Mouse (Mus musculus): ENCODE measurements around the gene Patj.

Gene Patj

GRCm38 (mm10) chr4:98727295-98727958 lies 331.8 kb downstream of the Patj start:
- 21% methylated on average over 21 of the region's 21 CpGs for WGBS

GRCm38 (mm10) chr4:98727959-98728347 lies 332.4 kb downstream of the Patj start:
- 8% methylated on average over 10 of the region's 10 CpGs for WGBS

- 80% methylated on average over 7 of the region's 7 CpGs for WGBS
Observed at GRCm38 (mm10) chr4:98728716-98729115, 333.1 kb downstream of the Patj start.

GRCm38 (mm10) chr4:98733660-98734059 lies 338.1 kb downstream of the Patj start:
- 84% methylated on average over 16 of the region's 16 CpGs for WGBS

- WGBS = 32% methylated on average over 2 of the region's 2 CpGs
Observed at GRCm38 (mm10) chr4:98739753-98740152, 344.2 kb downstream of the Patj start.

- 62% methylated on average over 3 of the region's 3 CpGs for WGBS
Observed at GRCm38 (mm10) chr4:98743209-98743905, 347.8 kb downstream of the Patj start.

GRCm38 (mm10) chr4:98743906-98744210 lies 348.3 kb downstream of the Patj start:
- WGBS = 62% methylated on average over 7 of the region's 7 CpGs

GRCm38 (mm10) chr4:98754456-98754855 lies 358.9 kb downstream of the Patj start:
- 78% methylated on average over 4 of the region's 4 CpGs for WGBS

GRCm38 (mm10) chr4:98756141-98756540 lies 360.6 kb downstream of the Patj start:
- 64% methylated on average over 11 of the region's 11 CpGs for WGBS

- WGBS = 50% methylated on average over 4 of the region's 4 CpGs
Observed at GRCm38 (mm10) chr4:98758012-98758821, 362.6 kb downstream of the Patj start.

GRCm38 (mm10) chr4:98758872-98759518 lies 363.4 kb downstream of the Patj start:
- 58% methylated on average over 3 of the region's 3 CpGs for WGBS

GRCm38 (mm10) chr4:98767134-98768133 lies 371.8 kb downstream of the Patj start:
- WGBS = 78% methylated on average over 14 of the region's 14 CpGs
